Mouse (Mus musculus): ENCODE measurements around the gene Gm29276.
"Not testable (repeated sequence)": the region's sequence is repeated elsewhere in the genome, so short reads cannot be mapped to it uniquely, and the experiment has no call there.

Gene Gm29276

DNA sequence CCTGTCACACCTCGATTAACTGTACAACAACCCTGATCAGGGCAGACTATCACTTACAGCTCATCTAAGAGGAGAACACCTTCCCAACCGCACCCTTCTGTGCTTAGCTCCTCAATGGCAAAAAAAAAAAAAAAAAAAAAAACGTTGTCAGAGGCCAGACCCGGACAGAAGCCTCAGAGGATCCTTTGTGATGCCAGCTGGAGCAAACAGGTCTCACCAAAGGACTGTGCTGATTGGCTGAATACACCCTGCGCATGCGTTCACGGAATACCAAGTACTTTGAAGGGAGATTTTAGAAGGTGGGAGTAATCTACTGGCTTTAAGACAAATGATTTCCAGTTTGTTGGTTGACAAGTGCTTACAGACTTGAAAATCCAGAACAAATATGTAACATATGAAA lies at the start of gene Gm29276:
Gm29276 (minus strand) TSS at position 101 of the 400 bp plus-strand sequence.
- DNase-seq (ENCODE audit: low read depth, low spot score) = not testable (repeated sequence)

Measured in mesoderm, embryonic 11.5 days (tissue).